In the genomic region with DNA sequence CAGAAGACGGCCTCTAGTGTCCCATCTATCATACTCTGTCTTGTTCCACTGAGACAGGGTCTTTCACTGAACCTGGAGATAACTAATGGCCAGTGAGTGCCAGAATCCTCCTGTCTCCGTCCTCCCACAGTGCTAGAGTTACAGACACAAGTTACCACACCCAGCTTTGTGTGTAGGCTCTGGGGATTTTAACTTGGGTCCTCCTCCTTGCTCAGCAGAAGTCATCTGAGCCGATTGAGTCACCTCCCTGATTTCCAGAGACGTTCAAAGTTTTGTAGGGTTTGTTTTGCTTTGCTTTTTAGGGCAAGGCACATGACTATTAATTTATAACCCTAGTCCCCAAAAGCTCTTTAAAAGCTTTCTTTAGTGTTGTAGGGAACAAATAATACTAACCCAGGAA, we compare ENCODE assay signal across 20 mouse cellular contexts. TPM values are rescaled to one million over a fixed set of nuclear protein-coding genes. Genes with fewer than 3 reads are reported as not detected.
DNase-seq lines count a peak whose midpoint lies in the region; ATAC-seq and TF ChIP-seq lines count a peak whose summit lies in the region.
"Had no signal": no experiment of that assay in that cellular context is flagged by ENCODE, and none has a peak within 500 bp of the region (broad histone marks: within the 10 kb centered on the region; RNA-seq: fewer than 3 reads in every experiment).

No protein-coding gene starts in this region.

- H3K9me3 ChIP-seq in heart, embryonic 10.5 days, result no peaks in the 10 kb centered on the region
- H3K9me3 ChIP-seq in megakaryocyte, embryonic 14.5 days, result no peaks in the 10 kb centered on the region
- no peaks in the 10 kb centered on the region for H3K9me3 ChIP-seq in midbrain, embryonic 10.5 days (replicated peaks)
- H3K9me3 ChIP-seq: forebrain, embryonic 15.5 days; G1E; limb, embryonic 15.5 days; midbrain, embryonic 12.5 days had no signal

- H3K27ac ChIP-seq in heart, embryonic 10.5 days, result no peak overlapping the region
- H3K27ac ChIP-seq in embryonic fibroblast, embryonic 13.5 days (ENCODE audit: insufficient read depth, low read length), result peak overlapping the region; percentile 69
- no peak overlapping the region for H3K27ac ChIP-seq in midbrain, embryonic 10.5 days (replicated peaks)
- H3K27ac ChIP-seq: forebrain, embryonic 15.5 days; hindbrain, postnatal 0 days; limb, embryonic 15.5 days; midbrain, embryonic 12.5 days had no signal

- TF ChIP-seq POLR2A in embryonic fibroblast, embryonic 13.5 days (IDR thresholded peaks at IDR 0.05; ENCODE audit: low read depth, low read length), result no peak

- DNase-seq in heart, embryonic 10.5 days (ENCODE audit: low spot score), result peak; percentile 52
- no peak for DNase-seq in heart, adult 8-10 months (ENCODE audit: low spot score)
- DNase-seq in urinary bladder, adult 2 months (ENCODE audit: low spot score), result no peak
- no peak for DNase-seq in midbrain, embryonic 10.5 days (ENCODE audit: low spot score)
- DNase-seq: adrenal gland, adult 8-10 months; cerebellum, adult 11-12 months; kidney, adult 2 months; layer of hippocampus, postnatal 36 days; lung, postnatal 10 days; right cerebral cortex, postnatal 14 days; thymus, postnatal 4 days had no signal

- 62% methylated on average over 4 of the region's 4 CpGs for WGBS in heart, embryonic 10.5 days
- WGBS in midbrain, embryonic 10.5 days, result 87% methylated on average over 4 of the region's 4 CpGs

- H3K4me3 ChIP-seq in heart, embryonic 10.5 days, result no peak overlapping the region
- peak overlapping the region; percentile 54 for H3K4me3 ChIP-seq in megakaryocyte, embryonic 14.5 days (replicated peaks)
- H3K4me3 ChIP-seq in embryonic fibroblast, embryonic 13.5 days (ENCODE audit: insufficient read depth, low read length), result no peak overlapping the region
- no peak overlapping the region for H3K4me3 ChIP-seq in midbrain, embryonic 10.5 days
- H3K4me3 ChIP-seq: forebrain, embryonic 15.5 days; limb, embryonic 15.5 days; midbrain, embryonic 12.5 days had no signal

- H3K4me1 ChIP-seq in heart, embryonic 10.5 days, result peaks cover 7% of the 10 kb centered on the region
- H3K4me1 ChIP-seq in megakaryocyte, embryonic 14.5 days, result peaks cover 94% of the 10 kb centered on the region
- H3K4me1 ChIP-seq in embryonic fibroblast, embryonic 13.5 days (ENCODE audit: control insufficient read depth, insufficient read depth, low read length), result peaks cover 8% of the 10 kb centered on the region; the same call in 1 of the 2 replicates
- peaks cover 2% of the 10 kb centered on the region; the same call in 1 of the 2 replicates for H3K4me1 ChIP-seq in midbrain, embryonic 10.5 days
- H3K4me1 ChIP-seq: forebrain, embryonic 15.5 days; limb, embryonic 15.5 days; midbrain, embryonic 12.5 days had no signal

- no peaks in the 10 kb centered on the region for H3K27me3 ChIP-seq in heart, embryonic 10.5 days (ENCODE audit: insufficient read depth, poor library complexity, severe bottlenecking)
- H3K27me3 ChIP-seq in megakaryocyte, embryonic 14.5 days (replicated peaks), result peaks cover 2% of the 10 kb centered on the region
- no peaks in the 10 kb centered on the region for H3K27me3 ChIP-seq in midbrain, embryonic 10.5 days (ENCODE audit: low read depth, poor library complexity, severe bottlenecking)
- H3K27me3 ChIP-seq: forebrain, embryonic 15.5 days; limb, embryonic 15.5 days; midbrain, embryonic 12.5 days had no signal

- no peak for TF ChIP-seq CTCF in embryonic fibroblast, embryonic 13.5 days (IDR thresholded peaks at IDR 0.05; ENCODE audit: borderline replicate concordance, insufficient read depth, low read length)

- H3K36me3 ChIP-seq in heart, embryonic 10.5 days, result no peaks in the 10 kb centered on the region
- peaks cover 19% of the 10 kb centered on the region for H3K36me3 ChIP-seq in megakaryocyte, embryonic 14.5 days (replicated peaks; ENCODE audit: low read length)
- no peaks in the 10 kb centered on the region for H3K36me3 ChIP-seq in midbrain, embryonic 10.5 days
- H3K36me3 ChIP-seq: forebrain, embryonic 15.5 days; G1E; midbrain, embryonic 12.5 days had no signal

- ATAC-seq in megakaryocyte, adult 5-6 weeks (ENCODE audit: poor library complexity, severe bottlenecking), result no peak
- ATAC-seq: CD4-positive, CD25-positive, alpha-beta regulatory T cell, adult 4 months; forebrain, embryonic 15.5 days; hindbrain, postnatal 0 days had no signal

RNA-seq across cellular contexts. Expression of a gene that starts 41.0 kb away (rescaled TPM):
- 99.9 and 114 TPM in 2 replicates for polyA plus RNA-seq in heart, embryonic 10.5 days (2016; fragmentation: Nextera tagmentation; extraction: Ambion mirVana)
- 100 to 1,000 TPM; 329 to 372 (median 356) TPM for total RNA-seq in heart, adult 8-10 months (2022)
- polyA plus RNA-seq in megakaryocyte, embryonic 14.5 days (2012; ENCODE audit: insufficient read depth, low replicate concordance), result 36.0 and 37.9 TPM in 2 replicates
- 255 and 267 TPM in 2 replicates for total RNA-seq in megakaryocyte, adult 5-6 weeks (2015)
- 110 TPM in 2 replicates for total RNA-seq in megakaryocyte, adult 5-6 weeks (2017)
- 253 and 269 TPM in 2 replicates for polyA plus RNA-seq in embryonic fibroblast, embryonic 13.5 days (2011; ENCODE audit: insufficient read length, low read depth, missing spikeins)
- polyA plus RNA-seq in urinary bladder, adult 2 months (2012; rRNA removed), result 27.1 and 47.8 TPM in 2 replicates
- 65.2 and 71.0 TPM in 2 replicates for polyA plus RNA-seq in midbrain, embryonic 10.5 days (2016; fragmentation: Nextera tagmentation; extraction: Ambion mirVana)
